Mouse (Mus musculus): ENCODE data around the gene Ldb1.

Gene Ldb1

DNA sequence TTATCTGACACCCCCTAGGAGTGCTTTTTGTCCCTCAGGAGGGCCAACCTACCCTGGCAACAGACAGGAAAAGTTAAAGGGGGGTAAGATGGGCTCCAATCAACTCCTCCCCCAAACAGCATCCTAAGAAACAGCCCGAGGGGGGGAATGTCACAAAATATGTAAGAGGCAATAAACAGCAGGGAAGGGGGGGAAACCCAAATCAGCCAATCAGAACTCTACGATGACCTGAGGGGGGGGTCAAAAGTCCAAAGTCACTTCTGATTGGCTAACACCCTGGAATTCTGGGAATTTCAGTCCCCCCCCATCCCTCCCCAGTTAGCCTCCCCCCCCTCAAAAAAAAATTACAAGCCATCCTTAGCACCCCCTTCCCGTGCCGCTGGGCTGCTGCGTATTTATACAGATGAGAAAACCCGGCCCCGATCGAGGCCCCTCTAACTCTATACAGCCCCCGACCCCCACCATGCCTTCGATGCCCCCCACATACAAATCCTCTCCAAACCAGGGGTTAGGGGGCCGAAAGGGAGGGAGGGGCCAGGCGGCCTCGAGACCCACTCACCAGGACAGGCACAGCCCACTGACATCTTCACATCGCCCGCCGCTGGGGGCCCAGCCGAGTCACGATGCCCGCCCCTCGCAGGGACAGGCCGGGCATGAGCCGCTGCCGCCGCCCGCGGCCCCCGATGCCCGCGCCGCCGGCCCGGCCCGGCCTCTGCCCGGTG, 582 bp downstream of the Ldb1 start, which contains the start of gene Pprc1:
Gene Pprc1 (plus strand): TSS at position 616 of the 722 bp plus-strand sequence.
- peak; percentile 40 for DNase-seq

DNA sequence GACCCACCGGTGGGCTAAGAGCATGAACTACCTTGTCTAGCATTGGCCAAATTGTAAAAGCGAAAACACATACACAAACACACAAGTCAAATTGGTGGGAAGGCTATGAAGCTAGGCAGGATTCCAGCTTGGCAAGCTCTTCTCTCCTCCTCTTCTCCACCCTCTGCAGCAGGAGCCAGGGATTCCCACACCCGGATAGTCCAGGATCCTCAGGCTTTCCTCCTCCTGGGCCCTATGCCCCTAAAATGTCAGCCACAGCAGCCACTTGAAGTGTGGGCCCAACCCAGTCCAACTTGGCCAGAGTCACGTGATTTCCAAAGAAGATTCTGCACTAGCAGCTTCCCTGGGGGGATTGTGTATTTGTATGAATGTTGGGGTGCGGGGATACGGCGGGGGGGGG, 1.6 kb downstream of the Ldb1 start:
- DNase-seq, result no peak

DNA sequence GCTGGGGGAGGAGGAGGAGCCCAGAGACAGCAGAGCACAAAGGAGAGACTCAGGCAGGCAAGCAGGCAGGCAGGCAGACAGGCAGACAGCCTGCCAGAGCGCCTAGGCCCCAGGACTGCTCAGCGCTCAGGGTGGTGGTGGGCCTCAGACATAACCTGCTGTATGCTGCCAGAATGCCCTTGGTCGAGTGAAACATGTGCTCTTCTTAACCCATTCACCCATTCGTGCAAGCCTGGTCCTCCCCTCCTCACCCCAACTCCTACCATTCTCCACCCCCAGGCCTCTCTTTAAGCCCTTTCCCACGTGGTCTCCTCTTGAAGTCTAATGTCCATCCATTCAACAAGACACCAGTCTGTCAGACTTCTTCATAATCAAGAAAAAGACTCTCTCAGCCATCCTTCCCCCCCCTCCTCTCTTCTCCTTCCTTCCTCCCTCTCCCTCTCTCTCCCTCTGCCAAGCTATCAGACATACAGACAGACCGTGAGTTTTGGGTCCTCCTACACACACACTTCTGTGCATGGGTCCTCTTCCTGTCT, 2.5 kb downstream of the Ldb1 start:
- DNase-seq, result peak; percentile 75

DNA sequence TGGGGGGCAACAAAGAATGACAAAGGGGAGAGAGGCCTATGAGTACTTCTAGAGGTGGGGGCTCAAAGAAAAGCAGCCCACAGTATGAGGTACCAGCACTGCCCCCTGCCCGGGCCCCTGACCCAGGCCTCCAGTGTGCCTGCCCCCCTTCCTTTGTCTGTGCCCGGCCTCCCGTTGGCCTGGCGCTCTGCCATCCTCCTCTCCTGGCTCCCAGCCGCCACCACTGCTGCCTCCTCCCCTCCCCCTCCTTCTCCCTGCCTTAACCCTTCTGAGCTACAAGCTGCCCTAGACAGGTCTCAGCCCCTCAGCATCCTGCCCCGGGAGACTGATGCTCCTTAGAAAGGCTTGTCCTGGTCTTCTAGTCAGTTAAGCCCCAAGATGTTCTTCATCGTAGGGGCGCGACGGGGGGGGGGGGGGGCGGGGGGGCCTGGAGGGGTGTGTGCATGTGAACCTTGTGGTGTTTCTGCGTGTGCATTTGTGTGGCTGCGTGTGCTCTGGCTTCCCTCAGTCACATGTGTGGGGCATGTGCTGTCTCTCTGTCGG, 3.0 kb downstream of the Ldb1 start:
- DNase-seq, result peak; percentile 75

- no peak for DNase-seq
These were observed 3.6 kb downstream of the Ldb1 start for GRCm38 (mm10) chr19:46041299-46041932.

DNA sequence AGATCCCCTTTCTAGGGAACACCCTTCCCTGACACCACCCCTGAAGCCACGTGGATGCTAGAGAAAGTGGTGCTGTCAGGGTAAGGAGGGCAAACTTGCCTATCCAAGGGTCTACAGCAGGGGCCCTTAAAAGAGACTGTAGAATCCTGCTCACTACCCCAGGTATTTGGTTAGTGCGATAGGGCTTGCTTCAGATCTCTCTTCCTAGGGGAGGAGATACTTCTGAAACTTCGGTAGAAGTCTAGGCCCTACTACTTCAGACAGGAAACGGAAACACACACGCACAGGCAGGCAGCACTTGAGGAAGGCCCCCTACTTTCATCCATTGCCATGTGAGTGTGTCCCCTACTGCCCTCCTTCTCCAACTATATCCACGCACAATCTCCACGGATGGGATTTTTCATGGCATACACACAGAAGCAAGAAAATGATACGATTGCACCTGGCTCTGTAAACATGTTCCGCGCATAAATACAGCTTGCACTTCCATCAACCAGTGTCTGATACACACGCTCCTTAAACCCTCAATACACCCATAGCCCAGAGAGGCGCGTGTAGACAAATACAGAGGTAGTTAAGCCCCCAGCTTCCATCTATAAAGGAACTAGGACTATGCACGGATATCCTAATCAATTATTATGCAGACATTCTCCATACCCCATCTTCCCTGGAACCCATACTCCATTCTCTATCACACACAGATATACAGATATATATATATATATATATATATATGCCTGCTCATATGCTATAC, 4.7 kb downstream of the Ldb1 start:
- peak; percentile 73 for DNase-seq

DNA sequence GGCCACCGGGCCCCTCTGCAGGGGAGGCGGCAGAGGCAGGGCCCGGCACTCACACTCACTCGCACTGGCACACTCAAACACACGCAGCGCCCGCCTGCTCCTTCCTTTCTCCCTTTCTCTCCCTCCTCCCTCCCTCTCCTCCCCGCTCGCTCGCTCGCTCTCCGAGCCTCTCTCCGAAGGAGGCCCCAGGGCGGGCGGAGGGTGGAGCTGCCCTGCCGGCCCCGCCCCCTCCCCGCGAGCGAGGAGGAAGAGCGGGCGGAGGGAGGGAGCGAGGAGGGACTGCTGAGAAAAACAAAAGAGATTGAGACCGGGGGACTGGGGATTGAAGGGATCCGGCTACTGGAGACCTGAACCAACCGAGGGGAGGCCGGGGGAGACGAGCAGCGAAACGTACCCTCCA, 5.5 kb downstream of the Ldb1 start:
- peak; percentile 97 for DNase-seq

GRCm38 (mm10) chr19:46038851-46039260, 6.2 kb downstream of the Ldb1 start:
- peak; percentile 55 for DNase-seq

- DNase-seq, result peak; percentile 73
These were observed 6.8 kb downstream of the Ldb1 start for GRCm38 (mm10) chr19:46037925-46038850.

- DNase-seq, result peak; percentile 83
These were observed 7.6 kb downstream of the Ldb1 start for GRCm38 (mm10) chr19:46037243-46037924.

- peak; percentile 51 for DNase-seq
These were observed 8.4 kb downstream of the Ldb1 start for GRCm38 (mm10) chr19:46036477-46037242.

DNA sequence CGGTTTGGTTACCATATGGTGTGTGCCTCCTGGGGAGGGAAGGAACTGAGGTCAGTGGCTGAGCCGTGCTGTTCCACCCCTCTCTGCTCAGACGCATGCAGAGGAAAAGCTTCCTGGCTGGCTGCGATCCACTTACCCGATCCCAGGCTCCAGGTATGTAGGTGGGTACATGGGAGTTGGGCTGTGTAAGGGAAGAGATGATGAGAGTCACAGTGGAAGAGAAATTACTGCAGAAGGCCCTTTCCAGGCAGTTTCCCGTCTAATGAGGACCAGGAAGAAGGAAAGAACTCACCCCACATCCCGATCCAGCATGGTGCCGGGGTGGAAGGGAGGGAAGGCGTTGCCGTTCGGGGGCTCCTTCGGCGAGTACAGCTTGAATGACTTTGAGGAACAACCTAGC, 9.0 kb downstream of the Ldb1 start:
- DNase-seq, result no peak

DNA sequence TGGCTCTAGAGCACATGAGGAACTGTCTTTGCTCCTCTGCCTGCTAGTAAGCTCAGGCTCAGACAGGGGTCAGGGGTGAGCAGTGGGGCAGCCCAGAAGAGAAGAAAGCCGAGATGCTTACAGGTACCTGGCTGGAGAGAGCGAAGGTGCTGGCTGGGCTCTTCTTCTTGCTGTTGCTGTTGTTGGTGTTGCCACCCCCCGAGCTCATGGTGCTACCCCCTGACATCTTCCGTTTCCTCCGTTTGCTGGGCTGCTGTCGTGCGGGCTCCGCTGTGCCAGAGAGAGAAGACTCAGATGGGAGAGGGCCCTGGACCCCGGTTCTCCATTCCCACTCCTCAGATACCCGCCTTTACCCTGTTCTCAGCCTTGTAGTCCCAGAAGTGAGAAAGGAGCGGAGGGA, 11.1 kb downstream of the Ldb1 start:
- DNase-seq, result no peak

DNA sequence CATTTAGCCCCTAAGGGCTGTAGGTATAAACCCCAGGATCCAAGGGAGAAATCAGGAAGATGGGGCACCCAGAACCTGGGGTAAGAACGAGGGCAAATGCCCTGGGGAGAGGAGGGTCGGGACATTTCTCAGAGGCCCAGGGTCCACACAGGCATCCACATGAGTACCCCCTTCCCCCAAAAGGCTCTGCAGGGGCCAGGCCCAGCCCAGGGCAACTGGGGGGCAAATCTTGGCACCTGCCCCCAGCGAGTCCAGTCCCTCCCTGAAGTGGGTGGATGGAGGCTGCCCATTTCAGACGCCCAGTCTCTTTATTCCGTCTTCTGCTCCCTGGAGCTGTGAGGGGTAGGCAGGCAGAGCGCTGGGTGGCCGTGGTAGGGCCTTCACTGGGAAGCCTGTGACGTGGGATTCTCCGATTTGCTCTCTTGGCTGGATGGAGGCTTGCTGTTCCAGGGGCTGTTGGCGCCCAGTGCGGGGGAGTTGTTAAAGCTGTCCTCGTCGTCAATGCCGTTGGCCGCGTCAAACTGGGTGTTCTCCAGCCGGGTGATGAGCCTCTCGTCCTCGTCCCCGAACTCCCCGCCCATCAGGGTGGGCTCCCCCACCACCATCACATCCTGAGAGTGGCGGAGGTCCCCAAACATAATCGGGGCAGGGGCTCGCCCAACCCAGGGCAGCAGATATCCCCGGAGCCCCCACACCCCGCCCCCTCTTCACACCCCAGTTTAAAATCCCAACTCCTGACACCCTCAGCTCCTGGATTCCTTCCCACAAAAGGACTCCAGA, 12.1 kb downstream of the Ldb1 start:
- DNase-seq, result no peak

GRCm38 (mm10) chr19:46031689-46032432, 13.2 kb downstream of the Ldb1 start:
- DNase-seq, result no peak

DNA sequence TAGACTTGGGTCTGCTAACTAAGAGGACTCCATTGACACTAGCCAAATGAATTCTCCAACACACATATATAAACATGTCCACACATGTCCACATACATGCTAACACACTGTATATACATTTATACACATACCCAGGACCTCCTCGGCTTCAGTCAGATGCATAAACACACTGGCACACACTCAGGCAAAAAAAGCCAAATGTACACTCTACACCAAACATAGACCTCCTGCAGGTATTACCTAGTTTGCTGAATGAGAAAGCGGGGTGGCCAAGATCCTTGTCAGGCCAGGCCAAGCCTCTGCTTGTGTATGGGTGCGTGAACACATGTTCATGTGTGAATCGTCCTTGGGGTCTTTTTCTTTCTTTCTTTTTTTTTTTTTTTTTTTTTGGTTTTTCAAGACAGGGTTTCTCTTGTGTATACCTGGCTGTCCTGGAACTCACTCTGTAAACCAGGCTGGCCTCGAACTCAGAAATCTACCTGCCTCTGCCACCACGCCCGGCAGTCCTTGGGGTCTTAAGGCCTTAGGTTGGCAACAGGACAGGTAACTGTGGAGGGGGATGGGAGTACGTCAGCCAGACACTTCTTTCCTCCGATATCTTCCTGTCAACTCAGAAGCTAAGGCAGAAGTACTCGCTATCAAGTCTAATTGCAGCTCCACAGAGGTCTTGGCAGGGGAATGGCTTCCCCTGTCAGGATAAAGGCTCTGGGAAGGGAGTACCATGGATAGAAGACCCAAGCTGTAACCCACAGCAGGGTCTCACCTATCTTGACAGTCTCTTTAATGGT, 14.6 kb downstream of the Ldb1 start:
- no peak for DNase-seq

DNA sequence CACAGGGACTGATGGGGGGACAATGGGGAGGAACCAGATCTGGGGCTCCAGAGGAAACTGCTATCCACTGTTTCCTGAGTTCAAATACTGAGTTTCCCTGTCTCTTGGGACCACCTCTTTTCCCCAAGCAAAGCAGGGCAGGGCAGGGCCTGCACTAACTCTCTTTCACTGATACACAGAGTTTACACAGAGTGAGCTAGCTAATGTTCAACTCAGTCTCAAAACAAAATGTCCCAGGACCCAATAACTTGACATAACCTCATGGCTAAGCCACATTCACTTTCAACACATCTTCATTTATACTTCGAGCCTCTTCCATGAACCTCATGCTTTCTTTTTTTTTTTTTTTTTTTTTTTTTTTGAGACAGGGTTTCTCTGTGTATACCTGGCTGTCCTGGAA, 15.4 kb downstream of the Ldb1 start:
- DNase-seq, result no peak

GRCm38 (mm10) chr19:46028747-46029320, 16.2 kb downstream of the Ldb1 start:
- DNase-seq, result peak; percentile 18

Measured in thymus, postnatal 14 days (tissue).